Mouse (Mus musculus) heart, adult 2 months (tissue): ENCODE data around the gene Ccnyl1. TPM values are rescaled to one million over a fixed set of nuclear protein-coding genes. Genes with fewer than 3 reads are reported as not detected.
A peak's percentile ranks its signal among the peaks of the same experiment; 100 is the strongest.

Experiments used
- DNase-seq, 2 experiments: peaks; one replicate each; pipeline ENCODE4 v3.0.0; 2021
- H3K27ac ChIP-seq: fragments of 200-600 bp; 2 replicates; pipeline ENCODE4 v1.8.1; 2022
- H3K27me3 ChIP-seq: fragments of 200-500 bp; 2 replicates; pipeline ENCODE4 v1.6.1; 2012; ENCODE audit warnings: mild to moderate bottlenecking, low read length, inconsistent platforms, mixed read lengths; ENCODE audit not compliant: control insufficient read depth, insufficient read depth
- H3K36me3 ChIP-seq: fragments of 200-500 bp; 2 replicates; pipeline ENCODE4 v1.6.1; 2012; ENCODE audit warnings: low read length, inconsistent platforms; ENCODE audit not compliant: control insufficient read depth, insufficient read depth
- H3K4me1 ChIP-seq: fragments of 200-500 bp; 2 replicates; pipeline ENCODE4 v1.6.1; 2011; ENCODE audit warnings: low read length; ENCODE audit not compliant: control insufficient read depth, insufficient read depth
- H3K4me3 ChIP-seq: fragments of 200-600 bp; 2 replicates; pipeline ENCODE4 v1.8.1; 2022
- H3K79me2 ChIP-seq: fragments of 200-500 bp; replicated peaks from 2 replicates; pipeline ENCODE4 v1.6.1; 2012; ENCODE audit warnings: mild to moderate bottlenecking, inconsistent platforms, low read length, moderate library complexity, mixed read lengths; ENCODE audit not compliant: control insufficient read depth, insufficient read depth
- H3K9ac ChIP-seq: fragments of 200-500 bp; 2 replicates; pipeline ENCODE4 v1.6.1; 2012; ENCODE audit warnings: low read depth, mild to moderate bottlenecking, control low read depth, inconsistent platforms, low read length, mixed read lengths
- CTCF ChIP-seq: fragments of 200-600 bp; IDR thresholded peaks from 2 replicates; pipeline ENCODE4 v1.8.1; 2022; ENCODE audit warnings: antibody characterized with exemption, mild to moderate bottlenecking, moderate library complexity
- EP300 ChIP-seq: fragments of 200-500 bp; IDR thresholded peaks from 2 replicates; pipeline ENCODE4 v1.6.1; 2011; ENCODE audit warnings: low read depth, low read length, control low read depth; ENCODE audit not compliant: insufficient read depth
- POLR2A ChIP-seq: fragments of 200-500 bp; IDR thresholded peaks from 2 replicates; pipeline ENCODE4 v1.6.1; 2011; ENCODE audit warnings: mild to moderate bottlenecking, low read depth, low read length, control low read depth; ENCODE audit not compliant: insufficient read depth
- WGBS: fragments of 180-500 bp; shearing (Covaris S2); methylation state at CpG from one replicate; pipeline ENCODE4 v1.1.7; 2018; 5-methylcytosine and 5-hydroxymethylcytosine counted together
- intact Hi-C: fragments of 180-260 bp; cut with DNase I; formaldehyde crosslinking; loops from one replicate; pipeline ENCODE4 v1.15.1; 2025
- polyA plus RNA-seq: library from polyadenylated mRNA; depleted of rRNA; stranded (reverse); fragments of >200 nt; gene quantifications from 2 replicates; pipeline ENCODE4 v1.2.3, GENCODE M21; 2012
- total RNA-seq, 2 experiments: library from RNA; stranded (reverse); gene quantifications; 2 replicates each; pipeline ENCODE4 v1.2.3; 2021

Ccnyl1 gene
- total and polyA plus RNA-seq, 3 experiments: 12.5 to 18.6 (median 16.0) TPM

DNA sequence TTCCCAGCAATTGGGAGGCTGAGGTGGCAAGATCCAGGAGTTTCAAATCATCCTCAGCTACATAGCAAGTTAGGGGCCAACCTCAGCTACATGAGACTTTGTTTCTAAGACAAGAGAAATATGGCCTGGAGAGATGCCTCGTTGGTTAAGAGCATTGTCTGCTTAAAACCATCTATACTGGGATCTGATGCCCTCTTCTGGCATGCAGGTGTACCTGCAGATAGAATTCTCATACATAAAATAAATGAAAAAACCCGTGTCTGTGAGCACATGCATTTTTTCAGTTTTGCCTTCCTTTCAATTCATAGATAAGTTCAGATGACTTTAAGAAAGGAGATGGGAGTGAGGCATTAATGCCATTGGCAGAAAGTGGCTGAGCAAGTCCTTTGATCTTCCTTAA lies 19.6 kb downstream of the Ccnyl1 start:
- Histone ChIP-seq H3K27ac (no peak overlapping the region), H3K4me1 (no peaks in the 10 kb centered on the region), H3K27me3 (no peaks in the 10 kb centered on the region), H3K9ac (no peak overlapping the region), H3K36me3 (peaks cover 1% of the 10 kb centered on the region; the same call in 1 of the 2 replicates), H3K4me3 (no peak overlapping the region), H3K79me2 (no peaks in the 10 kb centered on the region)
- intact Hi-C loops: loop anchor here (1.0 to 5.0 kb wide), 3 partner anchors 93 to 1053 kb away; partner anchors contain the start of genes Creb1 and Mettl21a
- TF ChIP-seq CTCF (peak; percentile 85), POLR2A (no peak)
- no peak for DNase-seq
- WGBS: 14% methylated on average over 2 of the region's 2 CpGs

DNA sequence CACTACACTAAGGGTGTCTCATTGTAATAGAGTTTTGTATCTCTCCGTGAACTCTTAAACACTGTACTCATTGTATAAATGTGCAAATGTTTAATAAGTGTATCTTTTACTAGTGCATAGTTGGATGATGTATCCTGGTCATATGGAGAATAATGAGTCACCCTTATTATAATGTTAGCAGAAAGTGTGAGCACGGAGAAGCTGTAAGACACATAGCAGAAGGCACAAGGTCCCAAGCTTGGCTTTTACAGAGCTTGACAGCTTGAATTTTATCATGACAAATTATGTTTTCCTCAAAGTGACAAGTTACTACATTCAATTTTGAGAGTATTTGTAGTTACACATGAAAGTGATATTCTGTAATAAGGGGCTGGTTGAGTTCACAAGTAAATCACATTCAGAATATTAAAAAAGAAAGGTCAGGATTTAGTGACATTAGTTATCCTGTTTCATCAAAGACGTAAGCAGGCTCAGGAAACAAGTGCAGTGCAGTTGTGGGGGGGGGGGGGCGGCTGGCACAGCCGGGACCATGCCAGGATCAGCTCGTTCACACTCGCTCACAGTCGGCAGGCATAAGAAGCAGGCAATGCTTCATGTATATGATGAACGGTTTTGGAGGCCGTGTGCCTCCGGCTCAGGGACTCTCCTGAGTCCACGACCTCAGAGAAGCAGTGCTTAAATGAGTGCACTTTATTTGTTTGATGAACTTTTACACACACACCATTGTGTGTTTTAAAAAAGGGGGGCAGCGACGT lies 21.9 kb downstream of the Ccnyl1 start:
- Histone ChIP-seq H3K27me3 (no peaks in the 10 kb centered on the region), H3K4me1 (peaks cover 1% of the 10 kb centered on the region; the same call in 1 of the 2 replicates), H3K4me3 (no peak overlapping the region), H3K36me3 (no peaks in the 10 kb centered on the region), H3K9ac (no peak overlapping the region), H3K27ac (no peak overlapping the region), H3K79me2 (no peaks in the 10 kb centered on the region)
- DNase-seq: no peak
- 85% methylated on average over 14 of the region's 14 CpGs for WGBS
- intact Hi-C loops: no loop called here
- TF ChIP-seq POLR2A: no peak
- no peak for TF ChIP-seq CTCF
- no peak for TF ChIP-seq EP300

DNA sequence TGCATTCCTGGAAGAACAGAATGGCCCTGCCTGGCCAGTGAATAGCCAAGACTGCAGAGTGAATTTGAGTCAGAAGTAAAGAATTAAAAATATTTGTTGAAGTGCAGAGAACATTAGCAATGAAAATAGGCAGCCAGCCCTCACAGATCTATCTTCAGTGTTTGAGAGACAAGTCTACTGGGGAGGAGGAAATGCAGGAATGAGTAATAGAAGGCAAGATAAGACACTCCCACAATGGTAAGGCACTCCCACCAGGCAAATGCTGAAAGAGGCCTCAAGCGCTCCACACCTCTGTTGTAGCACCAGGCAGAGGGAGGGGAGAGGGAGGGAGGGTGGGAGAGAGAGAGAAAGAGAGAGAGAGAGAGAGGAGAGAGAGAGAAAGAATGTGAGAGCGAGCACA lies 25.2 kb downstream of the Ccnyl1 start:
- no peak for DNase-seq

DNA sequence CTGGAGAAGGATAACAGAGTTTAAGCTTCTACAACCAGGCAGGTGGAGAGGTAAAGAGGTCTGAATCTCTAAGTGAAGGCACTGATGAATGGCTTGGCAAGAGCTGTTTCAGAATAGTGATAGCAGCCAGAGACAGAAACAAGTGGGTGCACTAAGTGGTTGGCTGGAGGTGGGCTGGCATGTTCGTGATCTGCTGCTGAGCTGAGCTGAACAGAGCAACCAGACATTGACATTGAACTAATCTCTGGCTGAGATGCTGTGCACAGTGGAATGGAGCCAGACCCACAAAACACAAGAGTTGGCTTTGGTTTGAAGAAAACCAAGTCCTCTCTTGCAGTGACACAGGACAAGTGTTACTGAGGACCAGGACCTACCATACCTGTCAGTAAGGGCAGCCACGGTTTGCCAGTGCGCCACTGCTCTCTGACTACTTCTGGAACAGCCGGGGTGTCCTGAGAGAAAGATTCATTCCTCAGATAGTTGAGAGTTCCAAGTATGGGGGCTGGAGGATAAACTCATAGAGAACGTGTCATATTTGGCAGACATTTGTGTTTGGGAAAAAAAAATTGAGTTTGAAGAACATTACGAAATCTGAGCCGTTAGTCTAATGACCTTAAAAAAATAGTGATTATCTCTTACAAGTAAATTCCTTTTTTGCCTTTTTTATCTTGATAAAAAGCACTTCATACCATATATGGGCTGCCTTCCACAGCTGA lies 26.5 kb downstream of the Ccnyl1 start:
- TF ChIP-seq CTCF (no peak), EP300 (no peak), POLR2A (no peak)
- 64% methylated on average over 7 of the region's 7 CpGs for WGBS

More for the DNA sequence above, 25.2 kb downstream of the Ccnyl1 start:
- Histone ChIP-seq H3K9ac (no peak overlapping the region), H3K36me3 (peaks cover 2% of the 10 kb centered on the region; the same call in 1 of the 2 replicates), H3K79me2 (no peaks in the 10 kb centered on the region), H3K27me3 (no peaks in the 10 kb centered on the region), H3K27ac (no peak overlapping the region), H3K4me1 (peaks cover 1% of the 10 kb centered on the region), H3K4me3 (no peak overlapping the region)
- intact Hi-C loops: no loop called here
- TF ChIP-seq POLR2A (no peak), EP300 (no peak), CTCF (no peak)
- 86% methylated on average over 2 of the region's 2 CpGs for WGBS

DNA sequence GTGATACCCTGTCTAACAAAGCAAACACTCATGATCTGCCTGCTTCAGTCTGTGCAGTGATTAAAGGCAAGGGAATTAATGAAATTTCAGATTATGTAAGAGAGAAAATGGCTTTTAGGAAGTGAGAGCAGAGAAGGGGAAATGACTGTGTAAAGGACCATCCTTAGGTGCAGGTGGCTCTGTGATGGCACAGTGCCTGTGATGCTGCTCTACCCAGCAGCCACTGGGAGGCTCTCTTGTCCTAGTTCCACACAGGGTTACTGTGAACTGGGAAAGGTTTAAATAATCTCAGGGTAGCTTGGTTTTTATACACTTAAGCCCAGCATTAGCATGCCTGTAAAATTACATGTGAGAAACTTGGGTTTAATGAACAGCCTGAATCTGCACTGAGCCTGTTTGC lies 27.2 kb downstream of the Ccnyl1 start:
- TF ChIP-seq CTCF (peak; percentile 89), POLR2A (no peak), EP300 (peak; percentile 60; the same call in 1 of the 2 replicates)
- no peak overlapping the region for H3K4me3 ChIP-seq
- intact Hi-C loops: loop anchor here (1.0 to 2.0 kb wide), 2 partner anchors 201 to 269 kb away; no protein-coding TSS in a partner anchor
- H3K79me2 ChIP-seq: no peaks in the 10 kb centered on the region
- peak; percentile 55 to 59 for DNase-seq
- peaks cover 1% of the 10 kb centered on the region for H3K4me1 ChIP-seq
- no peak overlapping the region for H3K27ac ChIP-seq
- H3K27me3 ChIP-seq: no peaks in the 10 kb centered on the region
- peaks cover 3% of the 10 kb centered on the region for H3K36me3 ChIP-seq
- H3K9ac ChIP-seq: no peak overlapping the region

More for the DNA sequence above, 26.5 kb downstream of the Ccnyl1 start:
- intact Hi-C loops: loop anchor here (1.0 to 2.0 kb wide), 2 partner anchors 202 to 270 kb away; no protein-coding TSS in a partner anchor
- H3K79me2 ChIP-seq: no peaks in the 10 kb centered on the region
- peak in 1 of 2 experiments; percentile 20 for DNase-seq
- H3K27ac ChIP-seq: no peak overlapping the region
- H3K4me1 ChIP-seq: peaks cover 1% of the 10 kb centered on the region
- H3K4me3 ChIP-seq: no peak overlapping the region
- H3K9ac ChIP-seq: no peak overlapping the region
- no peaks in the 10 kb centered on the region for H3K27me3 ChIP-seq
- peaks cover 3% of the 10 kb centered on the region for H3K36me3 ChIP-seq
